In genomic region chr11:59282933-59283332, GRCm38 (mm10) we compare ENCODE assay signal across 9 mouse cellular contexts. TPM values are rescaled to one million over a fixed set of nuclear protein-coding genes. Genes with fewer than 3 reads are reported as not detected.
DNase-seq lines count a peak whose midpoint lies in the region; ATAC-seq and TF ChIP-seq lines count a peak whose summit lies in the region.
"Had no signal": no experiment of that assay in that cellular context is flagged by ENCODE, and none has a peak within 500 bp of the region (broad histone marks: within the 10 kb centered on the region; RNA-seq: fewer than 3 reads in every experiment).

No protein-coding gene starts in this region.

- no peaks in the 10 kb centered on the region for H3K36me3 ChIP-seq in midbrain, postnatal 0 days (ENCODE audit: insufficient read depth, low read length)
- H3K36me3 ChIP-seq in midbrain, embryonic 11.5 days (ENCODE audit: control insufficient read depth, insufficient read depth, low read length) = no peaks in the 10 kb centered on the region
- H3K36me3 ChIP-seq: midbrain, embryonic 12.5 days had no signal

- no peak for ATAC-seq in midbrain, postnatal 0 days (ENCODE audit: low FRiP score)
- no peak for ATAC-seq in midbrain, embryonic 11.5 days (ENCODE audit: low FRiP score)

- WGBS in midbrain, postnatal 0 days = 70% methylated on average over 10 of the region's 10 CpGs
- 89% methylated on average over 10 of the region's 10 CpGs for WGBS in midbrain, embryonic 11.5 days

- H3K4me1 ChIP-seq in midbrain, postnatal 0 days (ENCODE audit: insufficient read depth, low read length) = no peaks in the 10 kb centered on the region
- no peaks in the 10 kb centered on the region for H3K4me1 ChIP-seq in midbrain, embryonic 11.5 days (ENCODE audit: control insufficient read depth, insufficient read depth, low read length)
- H3K4me1 ChIP-seq: midbrain, embryonic 12.5 days had no signal

- no peaks in the 10 kb centered on the region for H3K9me3 ChIP-seq in midbrain, postnatal 0 days (ENCODE audit: low read length)
- no peaks in the 10 kb centered on the region for H3K9me3 ChIP-seq in midbrain, embryonic 11.5 days (ENCODE audit: control insufficient read depth, low read length)
- H3K9me3 ChIP-seq: midbrain, embryonic 12.5 days had no signal

- no peak overlapping the region for H3K9ac ChIP-seq in midbrain, postnatal 0 days (replicated peaks; ENCODE audit: low read length, poor library complexity, severe bottlenecking)
- H3K9ac ChIP-seq in midbrain, embryonic 11.5 days (ENCODE audit: low read length) = no peak overlapping the region
- H3K9ac ChIP-seq: midbrain, embryonic 12.5 days had no signal

- no peak overlapping the region for H3K4me3 ChIP-seq in midbrain, postnatal 0 days (ENCODE audit: low read depth, low read length)
- H3K4me3 ChIP-seq in midbrain, embryonic 11.5 days (ENCODE audit: low read depth, low read length) = no peak overlapping the region
- H3K4me3 ChIP-seq: midbrain, embryonic 12.5 days had no signal

- DNase-seq in midbrain, postnatal 0 days (ENCODE audit: low spot score) = peak; percentile 74
- DNase-seq in midbrain, embryonic 11.5 days (ENCODE audit: low spot score, missing footprints) = no peak
- DNase-seq in cerebellum, adult 11-12 months = peak; percentile 88
- peak; percentile 47 for DNase-seq in heart, adult 8-10 months (ENCODE audit: low spot score)
- DNase-seq in lung, postnatal 10 days = peak; percentile 76
- no peak for DNase-seq in spleen, postnatal 14 days (ENCODE audit: low spot score in 2 of 2)
- no peak for DNase-seq in layer of hippocampus, adult 11-12 months (ENCODE audit: low spot score)
- DNase-seq in retina, postnatal 1 day = no peak

- H3K4me2 ChIP-seq in midbrain, postnatal 0 days (ENCODE audit: low read depth, low read length, poor library complexity, severe bottlenecking) = no peak overlapping the region
- no peak overlapping the region for H3K4me2 ChIP-seq in midbrain, embryonic 11.5 days
- H3K4me2 ChIP-seq: midbrain, embryonic 12.5 days had no signal

- no peak overlapping the region for H3K27ac ChIP-seq in midbrain, postnatal 0 days (ENCODE audit: low read depth, low read length)
- H3K27ac ChIP-seq in midbrain, embryonic 11.5 days (ENCODE audit: low read depth, low read length) = no peak overlapping the region
- H3K27ac ChIP-seq: midbrain, embryonic 12.5 days had no signal

- peaks cover 28% of the 10 kb centered on the region for H3K27me3 ChIP-seq in midbrain, postnatal 0 days (ENCODE audit: insufficient read depth, low read length)
- H3K27me3 ChIP-seq in midbrain, embryonic 11.5 days (ENCODE audit: control insufficient read depth, insufficient read depth, low read length) = peaks cover 23% of the 10 kb centered on the region

- no peak for TF ChIP-seq CTCF in midbrain, postnatal 0 days (IDR thresholded peaks at IDR 0.05)

RNA-seq across cellular contexts. Expression of gene Wnt3a, which starts 7.6 kb away (rescaled TPM):
- 0.16 TPM in 1 of 2 replicates, not detected in the other for total RNA-seq in midbrain, postnatal 0 days (2014; rRNA removed)
- 0.10 TPM in 1 of 2 replicates, not detected in the other for polyA plus RNA-seq in midbrain, postnatal 0 days (2015; fragmentation: Nextera tagmentation; extraction: Ambion mirVana)
- 1.4 and 2.0 TPM in 2 replicates for polyA plus RNA-seq in midbrain, embryonic 11.5 days (2014; fragmentation: Nextera tagmentation; extraction: Ambion mirVana)
- total RNA-seq in heart, adult 8-10 months (2022) = not detected

RNA-seq across cellular contexts. Expression of gene Wnt9a, which starts 23.8 kb away (rescaled TPM):
- 4.2 and 5.6 TPM in 2 replicates for total RNA-seq in midbrain, postnatal 0 days (2014; rRNA removed)
- polyA plus RNA-seq in midbrain, postnatal 0 days (2015; fragmentation: Nextera tagmentation; extraction: Ambion mirVana) = 2.3 and 2.9 TPM in 2 replicates
- polyA plus RNA-seq in midbrain, embryonic 11.5 days (2014; fragmentation: Nextera tagmentation; extraction: Ambion mirVana) = 4.0 and 4.8 TPM in 2 replicates
- 1 to 10 TPM; 4.3 to 4.9 (median 4.6) TPM for total RNA-seq in heart, adult 8-10 months (2022)

RNA-seq across cellular contexts. Expression of gene Arf1, which starts 54.9 kb away (rescaled TPM):
- 372 and 409 TPM in 2 replicates for total RNA-seq in midbrain, postnatal 0 days (2014; rRNA removed)
- 626 and 656 TPM in 2 replicates for polyA plus RNA-seq in midbrain, postnatal 0 days (2015; fragmentation: Nextera tagmentation; extraction: Ambion mirVana)
- 574 and 583 TPM in 2 replicates for polyA plus RNA-seq in midbrain, embryonic 11.5 days (2014; fragmentation: Nextera tagmentation; extraction: Ambion mirVana)
- 100 to 1,000 TPM; 261 to 279 (median 274) TPM for total RNA-seq in heart, adult 8-10 months (2022)

Comparison
In these comparisons a context has a peak if more than half of its experiments do, and no peak if none do; other contexts are left out.
1. DNase-seq: peak in midbrain, postnatal 0 days (single experiment), cerebellum, adult 11-12 months (single experiment), heart, adult 8-10 months (single experiment) and lung, postnatal 10 days (single experiment); none in midbrain, embryonic 11.5 days (single experiment), spleen, postnatal 14 days (0 of 2), layer of hippocampus, adult 11-12 months (single experiment) and retina, postnatal 1 day (single experiment).